Mouse (Mus musculus) G1E (cell line): ENCODE measurements around the gene Bik. TPM values are rescaled to one million over a fixed set of nuclear protein-coding genes. Genes with fewer than 3 reads are reported as not detected.
A peak's percentile ranks its signal among the peaks of the same experiment; 100 is the strongest.

ENCODE experiments used
- ATAC-seq: 2 replicates; pipeline ENCODE4 v1.8.0; 2016; ENCODE audit warnings: mild to moderate bottlenecking; ENCODE audit not compliant: insufficient number of reproducible peaks, poor library complexity, low FRiP score, severe bottlenecking; ENCODE audit errors: extremely low read depth
- DNase-seq: peaks from one replicate; pipeline ENCODE4 v3.0.0; 2012; ENCODE audit warnings: low spot score
- H3K27me3 ChIP-seq: 2 replicates; pipeline ENCODE4 v1.6.1; 2012; ENCODE audit warnings: mild to moderate bottlenecking, low read length, inconsistent platforms; ENCODE audit not compliant: insufficient read depth
- H3K36me3 ChIP-seq: replicated peaks from 2 replicates; pipeline ENCODE3; 2012; ENCODE audit warnings: mild to moderate bottlenecking, inconsistent platforms
- H3K4me1 ChIP-seq: 2 replicates; pipeline ENCODE4 v1.6.1; 2012; ENCODE audit warnings: low read depth, low read length, inconsistent platforms, mixed read lengths; ENCODE audit not compliant: insufficient read depth
- H3K4me3 ChIP-seq: 2 replicates; pipeline ENCODE4 v1.5.1; 2012; ENCODE audit warnings: low read depth, mild to moderate bottlenecking, inconsistent platforms, low read length, moderate library complexity, mixed read lengths
- H3K9me3 ChIP-seq: replicated peaks from 2 replicates; pipeline ENCODE4 v1.6.1; 2012; ENCODE audit warnings: inconsistent platforms
- CTCF ChIP-seq: IDR thresholded peaks from 2 replicates; pipeline ENCODE4 v1.5.1; 2012; ENCODE audit warnings: low read depth, low read length, inconsistent platforms, mixed read lengths
- GATA1 ChIP-seq: IDR thresholded peaks from 2 replicates; pipeline ENCODE4 v1.6.1; 2012; ENCODE audit warnings: borderline replicate concordance, low read length, inconsistent platforms, mixed read lengths
- GATA2 ChIP-seq: IDR thresholded peaks from 2 replicates; pipeline ENCODE4 v1.6.1; 2012; ENCODE audit warnings: low read depth, low read length, inconsistent platforms, borderline replicate concordance
- POLR2AphosphoS5 ChIP-seq: IDR thresholded peaks from 2 replicates; pipeline ENCODE4 v1.6.1; 2012; ENCODE audit warnings: low read depth, low read length, inconsistent platforms; ENCODE audit not compliant: insufficient replicate concordance
- TAL1 ChIP-seq: conservative IDR thresholded peaks from 2 replicates; pipeline ENCODE4 v1.6.1; 2012; ENCODE audit warnings: low read depth, low read length, inconsistent platforms, mixed read lengths
- polyA plus RNA-seq: library from polyadenylated mRNA; stranded (reverse); fragments of >175 nt; gene quantifications from 2 replicates; pipeline ENCODE4 v1.2.3, GENCODE M21; 2012
- total RNA-seq, 2 experiments: library from RNA; stranded (forward) in 1 of 2; stranded (reverse) in 1 of 2; fragments of 200-1000 nt in 1 of 2; fragments of >200 nt in 1 of 2; fragmentation: Nextera tagmentation in 1 of 2; gene quantifications; 2 replicates each; pipeline ENCODE4 v1.2.3; 2014 to 2017

The Bik gene
- total and polyA plus RNA-seq, 3 experiments, result not detected

DNA sequence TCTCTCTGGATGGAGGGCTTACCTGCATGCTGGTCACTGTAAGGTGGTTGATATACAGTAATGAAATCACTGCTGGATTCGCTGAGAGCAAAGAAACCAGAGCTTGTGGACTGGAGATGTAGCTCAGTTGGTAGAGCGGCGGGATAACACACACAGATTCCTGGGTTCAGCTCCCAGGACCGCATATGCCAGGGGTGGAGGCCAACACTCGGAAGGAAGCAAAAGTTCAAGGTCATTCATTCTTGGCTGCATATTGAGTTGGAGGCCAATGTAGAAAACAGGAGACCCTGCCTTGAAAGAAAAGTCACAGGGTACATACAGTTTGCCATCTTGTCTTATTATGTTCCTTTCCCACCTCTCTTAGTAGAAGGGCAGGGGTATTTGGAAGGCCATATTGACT, 3.1 kb downstream of the Bik start:
- Histone ChIP-seq H3K36me3 (no peaks in the 10 kb centered on the region), H3K4me3 (no peak overlapping the region), H3K4me1 (peaks cover 5% of the 10 kb centered on the region; the same call in 1 of the 2 replicates), H3K27me3 (peaks cover 64% of the 10 kb centered on the region), H3K9me3 (0 out of 2 replicates have a peak, but pooled peaks cover 6% of the 10 kb centered on the region)
- ATAC-seq, result no peak
- TF ChIP-seq CTCF, result no peak
- TF ChIP-seq GATA1, result no peak
- no peak for TF ChIP-seq TAL1
- TF ChIP-seq GATA2, result no peak
- TF ChIP-seq POLR2AphosphoS5, result no peak
- DNase-seq, result no peak

DNA sequence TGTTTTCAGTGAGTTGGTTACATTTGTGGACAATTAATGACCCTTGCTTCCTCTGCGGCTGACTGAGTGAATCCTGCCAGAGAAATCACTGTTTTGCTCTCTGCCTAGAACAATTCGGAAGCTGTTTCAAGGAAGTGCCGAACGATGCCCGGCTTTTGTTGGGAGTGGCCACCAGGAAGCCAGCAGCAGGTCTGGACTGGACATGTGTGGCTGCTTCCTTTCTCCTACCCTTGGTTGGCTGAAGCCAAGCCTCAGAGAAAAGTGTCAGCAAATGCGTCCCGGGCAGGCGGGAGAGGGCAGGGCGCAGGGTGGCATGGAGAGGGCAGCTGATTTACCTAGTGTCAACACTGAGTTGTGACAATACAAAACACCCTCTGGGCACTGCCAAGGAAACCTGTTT, 3.6 kb downstream of the Bik start:
- H3K4me1 ChIP-seq, result peaks cover 5% of the 10 kb centered on the region; the same call in 1 of the 2 replicates
- H3K36me3 ChIP-seq, result no peaks in the 10 kb centered on the region
- H3K27me3 ChIP-seq, result peaks cover 64% of the 10 kb centered on the region
- no peak overlapping the region for H3K4me3 ChIP-seq
- TF ChIP-seq POLR2AphosphoS5 (no peak), CTCF (no peak), GATA2 (no peak), TAL1 (no peak), GATA1 (no peak)
- no peak; the same call in 1 of the 2 replicates for ATAC-seq
- no peak for DNase-seq
- H3K9me3 ChIP-seq, result 0 out of 2 replicates have a peak, but pooled peaks cover 6% of the 10 kb centered on the region

DNA sequence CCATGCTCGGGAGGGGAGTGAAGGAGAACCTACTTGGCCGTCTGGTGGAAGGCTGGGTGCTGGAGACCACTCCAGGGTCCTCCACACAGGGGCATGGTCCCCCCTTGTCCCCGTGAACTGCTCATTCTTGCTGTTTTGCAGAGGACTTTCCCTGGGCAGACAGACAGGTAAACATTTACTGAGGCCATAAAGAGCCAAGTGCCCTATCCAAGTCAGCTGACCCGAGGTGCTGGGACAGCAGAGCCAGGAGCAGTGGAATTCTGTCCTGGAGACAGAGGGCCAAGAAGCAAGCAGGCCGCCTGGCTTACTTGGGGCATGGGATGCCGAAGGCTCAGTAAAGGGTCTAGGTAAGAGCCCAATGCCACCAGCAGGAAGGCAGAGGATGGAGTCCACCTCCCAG, 4.0 kb downstream of the Bik start:
- ATAC-seq (no peak), DNase-seq (no peak)
- 0 out of 2 replicates have a peak, but pooled peaks cover 6% of the 10 kb centered on the region for H3K9me3 ChIP-seq
- TF ChIP-seq GATA1, result no peak
- TF ChIP-seq TAL1, result no peak
- no peak for TF ChIP-seq GATA2
- TF ChIP-seq POLR2AphosphoS5, result no peak
- TF ChIP-seq CTCF, result no peak
- H3K27me3 ChIP-seq, result peaks cover 63% of the 10 kb centered on the region
- H3K4me1 ChIP-seq, result peaks cover 5% of the 10 kb centered on the region; the same call in 1 of the 2 replicates
- H3K4me3 ChIP-seq, result no peak overlapping the region
- no peaks in the 10 kb centered on the region for H3K36me3 ChIP-seq

DNA sequence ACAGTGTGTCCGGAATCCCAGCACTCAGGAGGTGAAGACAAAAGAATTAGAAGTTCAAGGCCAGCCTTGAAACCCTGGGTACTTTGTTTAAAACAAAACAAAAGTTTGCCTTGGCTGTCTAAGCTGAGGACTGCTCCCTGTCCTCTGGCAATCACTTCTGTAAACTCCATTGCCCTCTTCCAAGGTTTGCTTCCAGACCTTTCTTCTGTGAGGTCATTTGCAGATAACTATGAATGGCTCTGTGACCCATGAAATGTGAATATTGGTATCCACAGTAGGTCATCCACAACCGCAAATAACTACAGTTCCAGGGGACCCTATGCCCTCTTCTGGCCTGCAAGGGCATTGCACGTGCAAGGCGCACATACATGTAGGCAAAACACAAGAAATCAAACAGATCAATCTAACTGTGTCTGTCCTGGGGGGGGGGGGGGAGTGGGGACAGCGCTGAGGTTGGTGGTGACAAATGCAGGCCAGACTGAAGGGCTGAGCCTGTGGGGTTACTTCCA, 5.4 kb downstream of the Bik start:
- H3K4me3 ChIP-seq, result no peak overlapping the region
- 0 out of 2 replicates have a peak, but pooled peaks cover 3% of the 10 kb centered on the region for H3K9me3 ChIP-seq
- H3K36me3 ChIP-seq, result no peaks in the 10 kb centered on the region
- ATAC-seq (no peak), DNase-seq (no peak)
- no peaks in the 10 kb centered on the region for H3K4me1 ChIP-seq
- TF ChIP-seq TAL1 (no peak), CTCF (0 out of 2 replicates have a peak, but pooled peaks have one; percentile 18)
- peaks cover 50% of the 10 kb centered on the region for H3K27me3 ChIP-seq

DNA sequence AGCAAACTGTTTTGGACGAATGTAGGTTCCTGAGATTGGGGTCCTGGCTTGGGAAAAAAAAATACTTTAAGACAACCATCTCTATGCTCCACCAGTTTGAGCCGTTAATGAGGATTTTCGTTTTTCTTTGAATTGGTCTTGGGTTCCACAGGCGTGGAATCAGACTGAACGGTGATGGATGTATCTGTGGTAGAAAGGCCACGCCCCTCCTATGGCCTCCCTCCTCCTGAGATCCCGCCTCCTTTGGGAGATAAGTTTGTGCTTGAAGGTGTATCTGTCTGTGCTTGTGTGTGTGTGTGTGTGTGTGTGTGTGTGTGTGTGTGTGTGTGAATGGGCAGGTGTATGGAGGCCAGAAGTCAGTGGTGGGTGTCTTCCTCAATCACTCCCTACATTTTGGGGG, 5.9 kb downstream of the Bik start:
- no peaks in the 10 kb centered on the region for H3K4me1 ChIP-seq

DNA sequence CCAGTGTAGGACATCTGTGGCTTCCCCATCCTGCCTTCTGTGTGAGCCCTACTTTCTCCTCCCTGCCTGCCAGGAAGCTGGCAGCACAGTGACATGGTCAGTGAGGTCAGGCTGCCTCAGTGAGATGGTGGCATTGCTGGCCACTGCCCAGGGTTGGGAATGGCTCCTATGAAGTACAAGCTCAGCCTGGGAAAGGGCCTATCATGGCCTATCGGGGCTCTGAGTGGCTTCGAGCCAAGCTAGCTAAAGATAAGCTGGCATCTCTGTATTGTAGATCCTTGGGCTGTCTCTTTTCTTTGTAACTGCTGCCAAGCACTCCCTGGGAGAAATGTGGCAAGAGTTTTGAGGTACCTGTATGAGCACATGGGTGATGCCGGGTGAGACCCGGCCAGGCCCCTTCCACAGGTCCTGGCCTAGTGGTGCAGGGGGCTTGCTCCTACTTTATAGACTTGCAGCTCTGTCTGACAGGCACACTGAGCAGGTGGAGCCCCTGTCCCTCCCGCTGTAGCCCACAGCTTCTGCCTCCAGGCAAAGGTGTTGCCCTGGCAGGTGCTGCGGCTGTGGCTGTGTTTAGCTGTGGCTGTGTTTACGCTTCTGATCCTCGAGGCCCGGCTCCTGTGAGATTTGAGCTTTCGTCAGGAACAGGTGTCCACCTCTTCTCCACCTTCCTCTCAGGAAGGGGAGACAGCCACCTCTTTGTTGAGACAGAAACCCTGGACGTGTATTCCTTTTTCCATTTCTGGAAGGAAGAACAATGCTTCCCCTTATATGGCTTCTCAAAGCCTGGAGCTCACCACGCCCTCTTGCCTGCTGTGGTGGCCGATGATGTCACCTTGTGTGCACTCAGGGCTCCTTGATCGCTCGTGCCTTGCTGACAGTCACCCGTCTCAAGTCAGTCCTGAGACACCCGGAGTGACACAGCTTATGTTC, 8.6 kb downstream of the Bik start:
- Histone ChIP-seq H3K36me3 (no peaks in the 10 kb centered on the region), H3K4me1 (no peaks in the 10 kb centered on the region), H3K9me3 (0 out of 2 replicates have a peak, but pooled peaks cover 2% of the 10 kb centered on the region), H3K27me3 (peaks cover 47% of the 10 kb centered on the region), H3K4me3 (no peak overlapping the region)
- no peak for DNase-seq
- ATAC-seq, result no peak
- TF ChIP-seq CTCF, result no peak
- no peak for TF ChIP-seq POLR2AphosphoS5
- no peak for TF ChIP-seq GATA1
- TF ChIP-seq GATA2, result no peak
- TF ChIP-seq TAL1, result no peak

More for the DNA sequence above, 5.9 kb downstream of the Bik start:
- H3K4me3 ChIP-seq, result no peak overlapping the region
- 0 out of 2 replicates have a peak, but pooled peaks cover 2% of the 10 kb centered on the region for H3K9me3 ChIP-seq
- ATAC-seq, result no peak
- DNase-seq, result no peak
- H3K27me3 ChIP-seq, result peaks cover 45% of the 10 kb centered on the region
- TF ChIP-seq TAL1 (no peak), GATA2 (no peak), POLR2AphosphoS5 (no peak), GATA1 (no peak), CTCF (no peak)
- no peaks in the 10 kb centered on the region for H3K36me3 ChIP-seq
